Mouse (Mus musculus): ENCODE data around the gene Pias4. TPM values are rescaled to one million over a fixed set of nuclear protein-coding genes. Genes with fewer than 3 reads are reported as not detected.
"Not testable (repeated sequence)": the region's sequence is repeated elsewhere in the genome, so short reads cannot be mapped to it uniquely, and the experiment has no call there.

Pias4 gene
- total RNA-seq, 2 experiments from 2014 or later: 24.3 to 25.8 TPM

DNA sequence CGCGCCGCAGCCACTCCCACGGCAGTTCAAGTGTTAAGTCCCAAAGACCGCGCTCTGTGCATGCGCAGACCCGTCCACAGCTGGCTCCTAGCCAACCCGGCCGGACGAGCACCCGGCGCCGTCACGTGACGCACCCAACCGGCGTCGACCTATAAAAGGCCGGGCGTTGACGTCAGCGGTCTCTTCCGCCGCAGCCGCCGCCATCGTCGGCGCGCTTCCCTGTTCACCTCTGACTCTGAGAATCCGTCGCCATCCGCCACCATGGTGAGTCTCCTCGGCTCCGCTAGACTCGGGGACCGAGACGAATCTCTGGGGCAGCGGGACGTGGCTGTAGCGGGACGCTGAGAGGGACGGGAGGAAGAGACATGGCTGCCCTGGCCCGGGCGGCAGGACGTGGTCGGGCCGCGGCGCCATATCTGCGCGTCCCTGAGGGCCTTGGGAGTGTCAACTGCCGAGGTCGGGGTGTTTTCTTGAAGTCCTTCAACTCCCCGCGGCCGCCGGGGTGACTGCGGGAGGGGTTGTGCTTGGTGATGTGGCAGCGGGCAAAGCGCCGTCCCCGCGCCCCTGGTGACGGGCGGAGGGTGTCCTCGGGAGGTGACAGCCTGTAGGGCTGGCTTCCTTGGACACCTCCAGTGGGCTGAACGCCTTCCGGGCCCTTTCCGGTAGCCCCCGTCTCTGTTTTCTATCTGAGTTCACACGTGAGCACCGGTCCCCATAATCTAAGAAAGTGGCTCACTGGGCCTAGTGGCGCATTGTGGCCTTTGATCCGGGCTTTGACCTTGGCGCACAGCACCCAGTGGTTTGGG is 8.9 kb upstream of the Pias4 start, which contains the start of gene Eef2:
Eef2 (plus strand) TSS at position 166 of the 806 bp plus-strand sequence.
- intact Hi-C loops (cut with DNase I): no loop called here

DNA sequence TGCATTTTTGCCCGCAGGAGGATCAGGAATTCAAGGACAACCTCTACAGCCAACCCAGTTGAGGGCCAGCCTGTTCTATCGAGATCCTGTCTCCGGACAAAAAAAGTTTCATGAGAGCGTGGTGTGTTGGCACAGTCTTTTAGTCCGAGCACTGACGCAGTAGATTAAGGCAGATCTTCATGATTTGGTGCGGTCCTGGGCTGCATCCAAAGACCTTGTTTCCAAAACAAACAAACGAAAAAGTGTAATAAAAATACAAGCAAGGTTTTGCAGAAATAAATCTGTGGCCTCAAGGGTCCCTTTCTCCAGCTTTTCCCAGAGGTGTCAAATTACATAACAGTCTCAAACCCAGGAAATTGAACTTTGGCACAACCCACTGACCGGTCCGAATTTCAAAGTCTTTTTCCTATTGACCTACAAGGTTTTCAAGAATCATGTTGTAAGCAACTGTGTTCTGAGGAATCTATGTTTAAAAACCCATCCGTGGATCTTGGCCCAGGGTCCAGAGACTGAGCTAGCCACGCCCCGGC is 8.3 kb upstream of the Pias4 start:
- intact Hi-C loops (cut with DNase I): no loop called here
- DNase-seq (ENCODE audit: extremely low spot score in 1 of 2, low spot score in 2 of 2): peak in 1 of 2 experiments; percentile 65

More for the DNA sequence above, 8.9 kb upstream of the Pias4 start, which contains the start of gene Eef2:
- DNase-seq (ENCODE audit: extremely low spot score in 1 of 2, low spot score in 2 of 2): peak; percentile 98 to 100

DNA sequence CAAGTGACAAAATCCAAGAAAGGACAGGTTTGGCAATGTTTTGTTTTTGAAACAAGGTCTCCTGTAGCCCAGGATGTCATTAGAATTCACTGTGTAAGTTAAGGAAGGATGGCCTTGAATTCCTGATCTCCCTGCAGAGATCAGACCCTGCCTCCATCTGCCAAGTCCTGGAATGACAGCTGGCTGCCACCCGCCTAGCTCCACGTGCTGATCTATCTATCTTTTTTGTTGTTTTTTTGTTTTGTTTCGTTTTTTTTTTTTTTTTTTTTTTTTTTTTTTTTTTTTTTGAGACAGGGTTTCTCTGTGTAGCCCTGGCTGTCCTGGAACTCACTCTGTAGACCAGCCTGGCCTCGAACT is 7.6 kb upstream of the Pias4 start:
- intact Hi-C loops (cut with DNase I): not testable (repeated sequence)
- peak in 1 of 2 experiments; percentile 51 for DNase-seq (ENCODE audit: extremely low spot score in 1 of 2, low spot score in 2 of 2)

DNA sequence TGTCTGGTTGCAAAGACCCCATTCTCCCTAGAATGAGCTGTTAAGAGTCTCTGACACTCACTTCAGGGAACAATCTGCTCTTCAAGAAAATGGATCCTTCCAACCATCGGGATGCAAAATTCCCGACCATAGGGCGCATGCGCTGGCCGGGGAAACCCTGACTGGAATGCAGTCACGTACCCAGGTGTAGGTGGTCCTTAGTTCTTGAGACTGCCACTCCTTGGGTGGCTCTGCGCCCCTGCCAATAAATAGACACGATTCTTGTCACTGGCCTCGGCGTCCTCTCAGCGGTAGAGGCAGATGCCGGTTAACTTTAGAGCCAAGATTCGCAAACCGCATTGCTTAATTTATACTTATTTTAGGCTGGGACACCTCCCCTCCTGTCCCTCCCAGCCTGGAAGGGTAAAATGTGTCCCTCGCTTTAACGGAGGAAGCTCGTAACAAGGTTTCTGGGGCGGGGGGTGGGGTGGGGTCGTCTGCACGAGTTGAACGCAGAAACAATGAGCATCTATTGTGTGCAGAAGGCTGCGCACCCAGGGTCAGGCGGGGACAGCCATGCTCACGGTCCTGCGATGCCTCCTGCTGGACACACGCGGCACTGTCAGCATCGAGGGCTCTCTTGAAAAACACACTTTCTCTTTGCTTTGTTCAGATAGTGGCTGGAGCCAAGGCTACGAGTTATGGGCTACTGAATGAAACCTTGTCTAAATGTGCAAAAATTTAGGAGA is 7.1 kb upstream of the Pias4 start:
- peak; percentile 86 to 92 for DNase-seq (ENCODE audit: extremely low spot score in 1 of 2, low spot score in 2 of 2)
- intact Hi-C loops (cut with DNase I): no loop called here

DNA sequence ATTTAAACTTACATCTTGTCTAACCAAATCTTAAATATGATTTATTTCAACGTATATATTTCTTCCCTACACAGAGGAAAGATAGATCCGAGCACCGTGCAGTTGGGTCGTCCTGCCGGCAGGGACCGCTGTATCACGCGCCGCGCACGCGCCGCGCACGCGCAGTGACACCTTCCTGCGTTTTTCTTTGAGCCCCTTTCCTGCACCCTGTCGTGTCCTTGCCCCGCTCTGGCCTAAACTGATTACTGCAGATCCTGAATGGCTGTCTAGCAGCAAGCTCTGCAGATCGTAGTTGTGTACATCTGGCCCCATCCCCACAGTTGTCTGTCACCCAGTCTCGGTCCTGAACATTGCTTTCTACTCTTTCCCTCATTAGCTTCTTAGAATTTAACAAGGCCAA is 5.4 kb upstream of the Pias4 start:
- intact Hi-C loops (cut with DNase I): no loop called here
- peak; percentile 76 to 87 for DNase-seq (ENCODE audit: extremely low spot score in 1 of 2, low spot score in 2 of 2)

DNA sequence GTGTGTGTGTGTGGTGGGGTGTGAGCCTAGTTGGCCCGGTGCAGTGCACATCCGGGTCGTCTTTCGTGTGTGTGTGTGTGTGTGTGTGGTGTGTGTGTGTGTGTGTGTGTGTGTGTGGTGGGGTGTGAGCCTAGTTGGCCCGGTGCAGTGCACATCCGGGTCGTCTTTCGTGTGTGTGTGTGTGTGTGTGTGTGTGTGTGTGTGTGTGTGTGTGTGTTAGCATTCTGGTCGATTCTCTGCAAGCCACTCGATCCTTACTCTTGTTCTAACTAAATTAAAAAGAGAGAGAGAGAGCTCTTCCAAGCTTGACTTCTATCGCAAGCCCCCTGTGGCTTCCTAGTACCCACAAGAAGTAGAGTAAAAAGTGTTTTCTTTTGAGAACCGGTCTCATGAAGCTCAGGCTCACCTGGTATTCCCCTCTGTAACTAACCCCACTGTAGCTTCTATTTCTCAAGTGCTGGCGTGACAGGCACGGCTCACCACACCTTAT is 1.7 kb upstream of the Pias4 start:
- intact Hi-C loops (cut with DNase I): not testable (repeated sequence)
- DNase-seq (ENCODE audit: extremely low spot score in 1 of 2, low spot score in 2 of 2): peak in 1 of 2 experiments; percentile 57

DNA sequence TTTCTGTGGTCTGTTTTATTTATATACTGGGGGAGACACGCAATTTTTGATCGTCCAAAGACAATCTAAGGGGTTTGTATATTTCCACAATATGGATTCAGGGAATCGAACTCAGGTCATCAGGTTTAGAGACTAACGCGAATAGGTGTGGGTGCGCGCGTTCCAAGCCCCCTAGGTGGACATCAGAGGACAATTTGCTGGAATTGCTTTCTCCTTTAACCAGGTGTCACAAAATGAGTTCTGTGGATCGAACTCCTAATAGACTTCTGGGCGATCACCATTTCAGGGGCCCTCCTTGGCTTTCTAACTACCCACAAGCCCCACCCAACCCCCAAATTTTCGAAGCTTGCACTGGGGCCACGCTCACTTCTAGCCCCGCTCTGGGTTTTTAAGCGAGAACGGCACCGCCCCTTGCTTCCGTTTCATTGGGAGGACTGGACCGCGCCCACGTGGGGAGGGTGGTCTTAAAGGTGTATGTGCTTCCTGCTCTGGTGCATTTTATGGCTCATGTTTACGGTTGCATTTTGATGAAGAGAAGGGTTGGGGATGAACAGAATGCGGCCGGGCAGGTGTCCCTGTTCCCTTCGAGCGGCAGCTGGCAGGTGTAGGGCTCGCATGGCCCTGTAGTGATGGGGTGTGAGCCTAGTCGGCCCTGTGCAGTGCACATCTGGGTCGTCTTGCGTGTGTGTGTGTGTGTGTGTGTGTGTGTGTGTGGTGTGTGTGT is 960 bp upstream of the Pias4 start:
- intact Hi-C loops (cut with DNase I): no loop called here
- DNase-seq (ENCODE audit: extremely low spot score in 1 of 2, low spot score in 2 of 2): peak; percentile 69 to 92

DNA sequence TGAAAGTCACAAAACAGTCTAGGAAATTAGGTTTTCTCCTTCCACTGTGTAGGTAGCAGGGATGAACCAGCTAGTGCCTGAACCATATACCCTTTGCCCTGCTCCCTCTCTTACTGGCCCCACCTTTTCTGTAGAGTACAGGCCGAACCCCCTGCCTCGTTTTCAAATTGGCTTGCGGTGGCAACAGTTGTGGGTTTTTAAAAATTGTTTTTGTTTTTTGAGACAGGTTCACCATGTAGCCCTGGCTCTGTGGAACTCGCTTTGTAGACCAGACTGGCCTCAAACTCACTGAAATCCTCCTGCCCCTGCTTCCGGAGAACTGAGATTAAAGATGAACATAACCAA is 336 bp upstream of the Pias4 start:
- no peak for DNase-seq (ENCODE audit: extremely low spot score in 1 of 2, low spot score in 2 of 2)
- intact Hi-C loops (cut with DNase I): no loop called here

DNA sequence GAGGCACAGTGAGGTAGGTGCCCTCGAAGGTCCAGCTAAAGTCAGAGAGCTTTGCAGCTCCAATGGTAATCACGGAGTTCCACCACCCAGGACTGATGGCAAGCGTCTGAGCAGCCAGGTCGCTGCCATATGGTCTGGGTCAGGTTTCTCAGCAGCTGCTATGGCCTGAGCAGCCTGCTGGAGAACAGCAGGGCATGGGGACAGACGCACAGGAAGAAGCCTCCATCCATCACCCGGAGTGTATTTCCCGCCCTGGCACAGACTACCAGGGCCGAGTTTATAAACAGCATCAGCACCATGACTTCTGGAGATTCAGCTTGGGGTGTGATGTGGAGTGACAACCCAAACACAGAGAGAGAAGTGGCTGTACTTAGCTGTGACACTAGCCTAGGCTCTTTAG is 2.6 kb downstream of the Pias4 start:
- DNase-seq (ENCODE audit: extremely low spot score in 1 of 2, low spot score in 2 of 2): no peak
- intact Hi-C loops (cut with DNase I): no loop called here

DNA sequence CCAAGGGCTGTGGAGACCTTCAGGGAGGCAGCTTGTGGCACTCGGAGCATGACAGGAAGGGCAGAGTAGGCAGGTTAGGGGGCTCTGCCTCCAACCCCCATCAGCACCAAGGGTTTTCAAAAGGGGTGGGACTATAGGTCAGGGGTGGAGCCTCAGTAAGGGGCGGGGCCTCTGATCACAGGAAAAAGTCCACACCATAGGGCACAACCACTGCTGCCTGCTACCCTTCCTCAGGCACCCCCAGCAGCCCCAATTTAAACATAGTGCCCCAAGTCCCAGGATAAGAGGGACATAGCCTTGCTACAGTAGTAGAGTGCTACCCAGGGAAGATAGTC is 5.4 kb downstream of the Pias4 start:
- intact Hi-C loops (cut with DNase I): no loop called here
- DNase-seq (ENCODE audit: extremely low spot score in 1 of 2, low spot score in 2 of 2): no peak

DNA sequence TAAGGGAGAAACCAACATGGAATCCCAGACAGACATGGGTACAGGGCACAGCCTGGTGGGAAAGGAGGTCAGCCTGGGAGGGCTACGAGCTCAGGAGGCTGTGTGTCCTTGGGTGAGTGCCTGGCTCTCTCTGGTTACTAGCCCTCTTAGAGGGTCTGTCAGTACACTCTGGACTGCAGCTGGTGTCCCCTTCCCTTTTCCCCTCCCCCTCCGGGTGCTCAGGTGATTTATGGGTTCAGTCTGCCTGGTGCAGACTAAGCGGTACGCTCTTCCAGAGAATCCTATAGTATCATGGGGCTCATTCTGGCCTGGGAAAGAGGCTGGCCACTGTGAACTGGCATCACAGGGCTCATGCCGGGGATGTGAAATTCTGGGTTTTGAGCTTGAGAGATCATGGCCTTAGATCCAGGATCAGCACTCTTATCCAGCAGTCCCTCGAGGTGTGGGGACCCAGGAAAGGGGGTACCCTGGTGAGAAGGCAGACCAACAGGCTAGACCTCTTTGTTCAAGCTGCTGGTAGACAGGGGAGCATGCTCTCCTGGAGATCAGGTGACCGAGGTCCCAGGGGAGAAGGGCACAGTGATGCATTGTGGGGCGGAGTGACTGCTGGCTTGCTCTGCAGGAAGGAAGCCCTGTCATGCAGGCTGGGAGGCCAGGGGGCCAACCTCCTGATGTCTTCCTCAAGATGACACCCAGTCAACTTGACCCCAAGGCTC is 6.0 kb downstream of the Pias4 start:
- DNase-seq (ENCODE audit: extremely low spot score in 1 of 2, low spot score in 2 of 2): no peak
- intact Hi-C loops (cut with DNase I): no loop called here

DNA sequence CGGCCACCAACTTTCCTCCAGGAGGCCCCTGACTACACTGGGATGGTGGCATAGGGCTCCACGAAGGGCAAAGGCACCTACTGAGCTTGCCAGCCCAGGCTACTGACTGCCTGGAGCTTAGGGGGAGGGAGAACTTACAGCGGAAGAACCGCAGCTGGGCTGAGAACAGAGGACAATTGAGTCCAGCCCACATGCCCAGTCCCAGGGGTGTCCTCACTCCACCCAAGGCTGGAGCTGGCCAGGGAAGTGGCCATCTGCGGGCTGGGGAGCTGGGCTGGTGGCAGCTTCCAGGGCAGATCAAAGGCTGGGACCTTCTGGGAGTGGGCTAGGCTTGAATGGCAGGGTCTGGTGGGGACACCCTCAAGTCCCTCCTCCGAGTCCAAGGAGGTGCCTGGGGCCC is 13.0 kb downstream of the Pias4 start:
- DNase-seq (ENCODE audit: extremely low spot score in 1 of 2, low spot score in 2 of 2): peak in 1 of 2 experiments; percentile 47
- intact Hi-C loops (cut with DNase I): no loop called here

DNA sequence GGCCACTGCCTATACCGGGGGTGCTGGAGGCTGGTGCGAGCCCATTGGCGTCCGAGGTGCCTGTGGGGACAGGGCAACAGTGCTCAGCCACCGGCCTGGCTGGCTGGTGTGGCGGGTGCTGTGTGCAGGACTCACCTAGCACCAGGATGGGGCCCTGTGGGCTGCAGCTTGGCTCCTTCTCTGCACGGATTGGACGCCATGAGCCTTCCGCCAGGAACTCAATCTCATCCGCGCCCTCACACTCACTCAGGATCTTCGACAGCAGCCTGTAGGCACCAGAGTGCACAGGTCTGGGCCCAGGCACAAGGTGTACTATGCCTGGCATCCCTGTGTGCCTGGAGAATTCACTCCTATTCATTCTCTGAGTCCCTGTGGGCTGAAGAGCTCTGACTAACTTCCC is 13.4 kb downstream of the Pias4 start:
- intact Hi-C loops (cut with DNase I): no loop called here
- no peak for DNase-seq (ENCODE audit: extremely low spot score in 1 of 2, low spot score in 2 of 2)

DNA sequence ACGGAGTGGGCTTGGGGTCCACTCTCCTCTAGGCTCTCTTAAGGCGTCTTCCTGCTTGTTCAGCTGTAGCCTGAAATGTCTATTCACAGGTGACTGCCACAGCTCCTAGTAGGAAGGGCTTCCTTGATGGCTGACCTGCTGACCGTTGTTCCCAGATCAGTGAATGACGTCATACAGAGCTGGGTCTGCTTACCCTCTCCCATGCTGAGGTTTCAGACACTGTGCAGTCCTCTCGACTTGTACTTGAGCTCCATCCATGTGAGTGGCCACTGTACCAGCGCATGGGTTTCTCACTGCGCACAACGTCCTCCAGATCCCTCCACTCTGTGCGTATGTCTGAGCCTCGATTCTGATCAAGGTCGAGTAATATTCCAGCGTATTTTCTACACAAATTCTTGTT is 15.1 kb downstream of the Pias4 start:
- intact Hi-C loops (cut with DNase I): no loop called here
- DNase-seq (ENCODE audit: extremely low spot score in 1 of 2, low spot score in 2 of 2): no peak

DNA sequence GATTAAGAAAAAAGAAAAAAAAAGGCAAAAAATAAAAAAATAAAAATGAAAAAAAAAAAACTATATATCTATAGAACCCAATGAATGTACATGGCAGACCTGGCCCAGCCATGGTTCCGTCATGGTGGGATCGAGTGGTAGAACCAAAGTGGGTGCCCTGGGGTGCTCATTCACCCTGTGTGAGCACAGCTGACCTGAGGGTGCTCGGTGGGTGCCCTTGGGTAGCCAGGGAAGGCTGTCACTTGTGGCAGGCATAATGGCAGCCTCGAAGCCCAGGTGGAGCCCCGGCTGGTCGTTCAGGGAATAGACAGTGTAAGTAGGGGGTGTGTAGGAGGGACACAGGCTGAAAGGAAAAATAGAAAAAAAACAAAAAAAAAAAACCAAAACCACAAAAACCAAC is 16.5 kb downstream of the Pias4 start:
- DNase-seq (ENCODE audit: extremely low spot score in 1 of 2, low spot score in 2 of 2): no peak
- intact Hi-C loops (cut with DNase I): no loop called here

DNA sequence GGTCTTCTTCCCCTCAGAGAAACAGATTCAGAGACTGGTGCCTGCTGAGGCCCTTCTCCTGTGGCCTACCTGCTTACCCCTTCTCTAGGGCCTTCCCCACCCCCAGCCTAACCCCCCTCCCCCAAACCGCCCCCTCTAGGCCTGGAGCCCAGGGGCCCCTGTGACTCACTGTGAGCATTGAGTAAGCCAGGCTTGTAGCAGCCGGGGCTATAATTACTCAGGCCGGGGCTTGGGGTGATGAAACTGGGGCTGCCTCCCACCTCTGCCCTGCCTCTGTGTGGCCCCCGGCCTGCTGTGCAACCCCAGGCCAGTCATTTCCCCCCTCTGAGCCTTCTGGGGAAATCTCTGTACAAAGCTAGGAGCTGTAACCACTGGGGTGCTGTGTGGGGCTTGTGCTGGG is 21.4 kb downstream of the Pias4 start:
- intact Hi-C loops (cut with DNase I): no loop called here
- DNase-seq (ENCODE audit: extremely low spot score in 1 of 2, low spot score in 2 of 2): no peak

DNA sequence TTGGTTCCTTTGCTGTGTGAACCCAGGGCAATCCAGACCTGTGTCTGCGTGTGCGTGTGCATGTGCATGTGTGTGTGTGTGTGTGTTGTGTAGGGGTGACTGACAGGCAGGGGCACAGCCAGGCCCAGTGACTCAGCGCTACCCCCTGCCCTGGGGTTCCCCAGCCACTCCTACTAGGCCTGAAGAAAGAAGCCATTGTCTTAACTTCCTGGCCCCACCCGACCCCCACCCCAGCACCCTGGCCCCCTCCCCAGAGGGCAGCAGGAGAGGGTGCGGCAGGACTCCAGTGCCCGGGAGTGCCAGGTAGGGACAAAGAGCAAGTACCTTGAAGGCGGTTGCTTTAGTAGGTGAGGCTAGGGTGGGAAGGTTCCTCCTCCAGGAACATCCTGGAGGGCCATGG is 21.9 kb downstream of the Pias4 start:
- intact Hi-C loops (cut with DNase I): no loop called here
- no peak for DNase-seq (ENCODE audit: extremely low spot score in 1 of 2, low spot score in 2 of 2)

DNA sequence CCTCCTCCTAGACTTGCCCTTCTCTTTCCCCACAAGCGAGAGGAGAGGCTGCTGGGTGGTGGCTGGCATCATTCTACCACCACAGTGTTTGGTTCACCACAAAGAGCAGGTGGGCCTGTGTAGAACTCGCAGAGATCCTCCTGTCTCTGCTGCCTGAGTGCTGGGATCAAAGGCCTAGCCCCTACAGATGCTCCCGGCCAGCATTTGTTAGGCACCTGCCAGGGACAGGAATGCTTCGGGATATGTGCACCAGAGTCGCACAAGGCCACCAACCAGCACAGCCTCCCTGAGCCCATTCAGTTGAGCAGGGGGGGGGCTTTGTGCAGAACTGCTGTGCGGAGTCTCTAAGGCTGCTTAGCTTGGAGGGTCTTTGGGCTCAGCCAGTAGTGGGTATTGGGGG is 22.4 kb downstream of the Pias4 start:
- intact Hi-C loops (cut with DNase I): no loop called here
- DNase-seq (ENCODE audit: extremely low spot score in 1 of 2, low spot score in 2 of 2): no peak

DNA sequence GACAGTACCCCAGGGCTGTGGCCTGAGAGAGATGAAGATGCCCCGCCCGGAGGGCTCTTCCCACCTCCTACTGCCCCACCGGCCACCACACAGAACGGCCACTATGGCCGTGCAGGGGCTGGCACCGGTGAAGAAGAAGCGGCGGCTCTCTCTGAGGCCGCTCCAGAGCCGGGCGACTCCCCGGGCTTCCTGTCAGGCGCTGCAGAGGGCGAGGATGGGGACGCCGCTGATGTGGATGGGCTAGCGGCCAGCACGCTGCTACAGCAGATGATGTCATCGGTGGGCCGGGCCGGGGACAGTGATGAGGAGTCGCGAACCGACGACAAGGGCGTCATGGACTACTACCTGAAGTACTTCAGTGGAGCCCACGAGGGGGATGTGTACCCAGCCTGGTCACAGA is 23.1 kb downstream of the Pias4 start:
- peak in 1 of 2 experiments; percentile 55 for DNase-seq (ENCODE audit: extremely low spot score in 1 of 2, low spot score in 2 of 2)
- intact Hi-C loops (cut with DNase I): no loop called here

All from left cerebral cortex, postnatal 10 days (tissue).